Mouse (Mus musculus) layer of hippocampus, postnatal 25 days (tissue): ENCODE measurements around the gene Naalad2. TPM values are rescaled to one million over a fixed set of nuclear protein-coding genes. Genes with fewer than 3 reads are reported as not detected.
"Not testable (repeated sequence)": the region's sequence is repeated elsewhere in the genome, so short reads cannot be mapped to it uniquely, and the experiment has no call there.

Source experiments
- DNase-seq, 2 experiments: peaks; one replicate each; pipeline ENCODE4 v3.0.0; 2022; ENCODE audit warnings: mixed read lengths in 2 of 2, low spot score in 1 of 2; ENCODE audit errors: extremely low spot score in 1 of 2
- total RNA-seq, 2 experiments: library from RNA; stranded (reverse); gene quantifications; 2 replicates each; pipeline ENCODE4 v1.2.3; 2021

The Naalad2 gene
- under 1 TPM; 0.40 to 0.66 TPM for total RNA-seq

DNA sequence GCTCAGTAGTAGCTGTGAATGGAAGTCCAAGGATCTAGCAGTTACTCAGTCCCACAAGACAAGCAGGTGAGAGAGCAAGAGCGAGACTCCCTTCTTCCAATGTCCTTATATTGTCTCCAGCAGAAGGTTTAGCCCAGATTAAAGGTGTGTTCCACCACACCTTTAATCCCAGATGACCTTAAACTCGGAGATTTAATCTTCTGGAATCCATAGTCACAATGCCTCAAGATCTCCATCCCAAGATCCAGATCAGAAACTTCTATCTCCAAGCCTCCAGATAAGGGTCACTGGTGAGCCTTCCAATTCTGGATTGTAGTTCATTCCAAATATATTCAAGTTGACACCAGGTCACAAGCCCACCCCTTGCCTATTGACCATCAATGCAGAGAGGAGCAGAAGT lies at the start of gene Naalad2:
TSS of gene Naalad2 (minus strand) at position 101 of the 400 bp plus-strand sequence.
- DNase-seq = not testable (repeated sequence)

DNA sequence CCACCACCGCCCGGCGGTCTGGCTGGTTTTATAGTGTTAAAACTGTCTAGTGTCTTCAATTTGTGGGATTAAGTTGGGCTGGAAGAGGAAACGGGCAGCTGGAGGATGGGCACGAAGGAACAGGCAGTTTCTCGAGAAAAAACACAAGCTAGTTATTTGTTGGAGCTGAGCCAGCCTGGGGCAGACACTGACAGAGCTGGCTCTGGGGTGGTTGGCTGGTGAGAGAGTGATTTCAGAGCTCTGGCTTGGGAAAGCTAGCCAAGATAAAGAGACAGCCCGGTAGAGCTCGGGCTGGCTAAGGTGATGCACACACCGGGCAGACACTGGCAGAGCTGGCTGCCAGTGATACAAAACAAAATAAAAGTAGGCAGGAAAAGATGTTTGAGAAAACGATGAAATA lies 28.9 kb upstream of the Naalad2 start:
- DNase-seq = peak; percentile 6 to 8

DNA sequence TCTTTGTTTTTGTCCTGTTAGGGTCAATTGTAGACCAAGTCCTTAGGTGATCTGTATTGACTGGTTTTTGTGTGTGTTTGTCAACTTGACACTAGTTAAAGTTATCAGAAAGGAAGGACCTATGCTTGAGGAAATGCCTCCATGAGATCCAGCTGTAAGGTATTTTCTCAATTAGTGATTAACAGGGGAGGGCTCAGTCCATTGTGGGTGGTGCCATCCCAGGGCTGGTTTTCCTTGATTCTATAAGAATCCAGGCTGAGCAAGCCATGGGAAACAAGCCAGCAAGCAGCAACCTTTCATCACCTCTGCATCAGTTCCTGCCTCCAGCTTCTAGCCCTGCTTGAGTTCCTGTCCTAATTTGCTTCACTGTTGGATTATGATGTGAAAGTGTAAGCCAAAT lies 27.6 kb upstream of the Naalad2 start, which contains the start of gene Mbd3l2:
TSS of gene Mbd3l2 (plus strand) at position 301 of the 400 bp plus-strand sequence.
- no peak for DNase-seq

DNA sequence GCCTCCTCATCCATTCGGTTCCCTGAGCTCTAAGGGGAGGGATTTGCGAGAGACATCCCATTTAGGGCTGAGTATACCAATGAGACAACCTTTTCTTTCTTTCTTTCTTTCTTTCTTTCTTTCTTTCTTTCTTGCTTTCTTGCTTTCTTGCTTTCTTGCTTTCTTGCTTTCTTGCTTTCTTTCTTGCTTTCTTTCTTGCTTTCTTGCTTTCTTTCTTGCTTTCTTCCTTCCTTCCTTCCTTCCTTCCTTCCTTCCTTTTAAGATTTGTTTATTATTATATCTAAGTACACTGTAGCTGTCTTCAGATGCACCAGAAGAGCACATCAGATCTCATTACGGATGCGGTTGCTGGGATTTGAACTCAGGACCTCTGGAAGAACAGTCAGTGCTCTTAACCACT lies 9.6 kb upstream of the Naalad2 start:
- not testable (repeated sequence) for DNase-seq

DNA sequence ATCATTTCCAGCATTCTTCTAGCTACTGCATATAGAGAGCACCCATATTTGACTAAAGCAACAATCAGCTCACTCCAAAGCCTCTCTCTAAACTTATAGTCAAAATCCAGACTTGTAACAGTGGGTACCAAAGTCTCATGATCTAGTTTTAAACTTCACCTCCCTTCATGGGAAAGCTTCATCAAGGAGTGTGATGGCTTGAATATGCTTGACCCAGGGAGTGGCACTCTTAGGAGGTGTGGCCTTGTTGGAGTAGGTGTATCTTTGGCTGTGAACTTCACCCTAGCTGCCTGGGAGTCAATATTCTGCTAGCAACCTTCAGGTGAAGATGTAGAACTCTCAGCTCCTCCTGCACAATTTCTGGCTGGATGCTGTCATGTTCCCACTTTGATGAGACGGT lies 1.3 kb upstream of the Naalad2 start, which contains the start of gene Ubtfl1:
TSS of gene Ubtfl1 (plus strand) at position 301 of the 400 bp plus-strand sequence.
- DNase-seq = no peak

- no peak for DNase-seq
Observed at GRCm38 (mm10) chr9:18399629-18400028, 3.2 kb downstream of the Naalad2 start.

DNA sequence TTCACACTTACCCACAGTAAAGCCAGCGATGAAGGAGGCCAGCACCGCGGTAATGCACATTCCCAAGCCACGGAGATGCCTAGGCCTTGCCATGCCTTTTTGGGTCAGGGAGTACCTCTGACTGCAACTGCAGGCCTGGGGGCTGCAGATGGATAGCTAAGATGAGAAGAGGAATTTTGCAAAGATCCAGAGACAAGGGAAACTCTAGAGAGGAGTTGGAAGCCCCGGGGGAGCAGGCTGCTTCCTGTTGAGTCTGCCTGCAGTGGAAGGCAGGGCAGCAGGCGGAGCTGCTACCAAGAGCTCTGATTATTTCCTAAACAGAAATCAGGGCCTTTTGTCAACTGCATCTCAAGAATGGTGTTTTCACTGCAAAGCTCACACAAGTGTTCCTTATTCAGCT lies 17.0 kb downstream of the Naalad2 start:
- DNase-seq = no peak

DNA sequence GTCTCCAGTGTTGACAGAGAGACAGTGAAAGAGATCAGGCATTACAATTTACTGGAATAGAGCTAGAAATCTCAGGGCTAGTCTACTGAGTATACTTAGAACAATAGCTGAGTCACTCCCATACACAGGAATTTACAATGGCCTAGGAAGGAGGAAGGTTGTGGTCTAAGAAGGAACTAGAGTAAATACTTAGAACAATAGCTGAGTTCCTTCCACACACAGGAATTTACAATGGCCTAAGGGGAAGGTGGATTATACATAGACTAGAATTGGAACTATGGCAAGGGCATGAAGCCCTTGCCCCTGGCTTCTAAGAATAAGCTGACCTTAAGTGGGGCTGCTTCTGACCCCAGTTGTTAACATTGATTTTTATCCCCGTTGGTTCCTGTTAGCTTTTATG lies 29.8 kb downstream of the Naalad2 start:
- not testable (repeated sequence) for DNase-seq

DNA sequence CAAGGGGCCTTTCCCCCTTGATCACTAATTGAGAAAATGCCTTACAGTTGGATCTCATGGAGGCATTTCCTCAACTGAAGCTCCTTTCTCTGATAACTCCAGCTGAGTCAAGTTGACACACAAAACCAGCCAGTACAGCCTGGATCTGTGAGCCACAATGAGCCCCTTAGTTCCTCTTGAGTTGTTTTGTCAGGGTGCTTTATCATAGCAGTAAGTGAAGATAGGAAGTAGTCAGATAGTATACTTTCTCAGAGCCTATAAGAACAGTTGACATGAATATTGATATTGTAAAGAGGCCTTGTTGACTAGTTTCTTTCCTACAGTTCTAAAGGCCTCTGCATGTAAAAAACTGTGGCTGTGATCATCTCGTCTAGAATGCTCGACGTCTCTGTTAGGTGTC lies 82.8 kb downstream of the Naalad2 start:
- DNase-seq = no peak

DNA sequence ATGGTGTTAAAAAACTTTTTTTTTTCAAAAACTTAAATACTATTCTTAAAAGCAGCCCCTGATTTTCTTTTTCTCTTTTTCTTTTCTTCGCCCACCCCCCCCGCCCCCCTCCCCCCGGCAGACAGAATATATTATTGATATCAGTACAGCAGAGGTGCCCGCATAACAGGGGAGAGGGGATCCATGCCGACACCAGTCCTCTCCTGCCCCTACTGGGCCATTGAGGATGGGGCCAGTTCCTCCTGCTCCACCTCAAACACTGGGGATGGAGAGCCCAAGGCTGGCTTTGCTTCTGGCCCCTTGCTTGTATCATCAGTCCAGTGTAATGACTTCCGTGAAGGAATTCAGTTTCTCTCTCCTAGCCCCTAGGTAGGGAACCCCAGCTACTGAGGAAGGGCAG lies 104.5 kb downstream of the Naalad2 start:
- no peak for DNase-seq

DNA sequence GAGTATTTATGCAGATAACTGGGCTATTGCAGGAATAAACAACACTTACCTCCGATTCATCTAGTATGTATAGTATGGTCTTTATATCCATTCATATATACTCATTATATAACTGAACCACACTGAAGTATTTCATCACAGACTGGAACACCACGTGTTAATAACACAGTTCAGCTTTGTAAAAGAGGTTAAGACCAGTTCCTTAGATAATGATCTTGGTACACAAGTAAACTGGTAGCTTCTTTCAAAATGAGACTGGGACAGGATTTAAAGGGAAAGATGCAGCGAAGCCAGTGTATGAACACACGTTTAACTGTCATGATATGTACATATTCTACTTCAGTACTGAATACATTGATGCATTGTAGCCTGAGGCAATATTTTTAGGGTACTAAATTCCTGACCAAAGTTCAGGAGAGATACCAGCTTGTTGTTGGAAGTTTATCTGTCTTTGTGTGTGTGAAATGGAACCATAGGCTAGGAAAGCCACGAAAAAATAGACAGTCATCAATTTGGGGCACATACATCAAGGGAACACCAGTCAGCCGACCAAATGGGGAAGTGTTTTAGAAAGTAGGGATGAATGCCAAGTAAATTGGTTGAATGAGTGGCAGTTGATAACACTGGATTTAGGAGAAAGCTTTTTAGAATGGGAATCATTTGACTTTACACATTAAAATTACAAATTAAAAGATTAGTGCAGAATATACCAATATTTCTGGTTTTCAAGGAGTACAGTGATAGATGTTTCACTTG lies 109.6 kb downstream of the Naalad2 start:
- DNase-seq = no peak

GRCm38 (mm10) chr9:18292443-18292922 lies 110.3 kb downstream of the Naalad2 start:
- no peak for DNase-seq

GRCm38 (mm10) chr9:18291571-18292429 lies 111.0 kb downstream of the Naalad2 start, which contains the start of gene Chordc1:
Gene Chordc1, plus strand, starts transcription at chr9:18292125.
- peak; percentile 86 to 89 for DNase-seq

DNA sequence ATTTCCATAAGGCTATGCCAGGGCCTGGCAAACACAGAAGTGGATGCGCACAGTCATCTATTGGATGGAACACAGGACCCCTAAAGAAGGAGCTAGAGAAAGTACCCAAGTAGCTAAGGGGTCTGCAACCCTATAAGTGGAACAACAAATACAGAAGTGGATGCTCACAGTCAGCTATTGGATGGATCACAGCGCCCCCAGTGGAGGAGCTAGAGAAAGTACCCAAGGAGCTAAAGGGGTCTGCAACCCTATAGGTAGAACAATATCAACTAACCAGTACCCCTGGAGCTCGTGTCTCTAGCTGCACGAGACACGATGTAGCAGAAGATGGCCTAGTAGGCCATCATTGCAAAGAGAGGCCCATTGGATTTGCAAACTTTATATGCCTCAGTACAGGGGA lies 124.1 kb downstream of the Naalad2 start:
- DNase-seq = not testable (repeated sequence)

- DNase-seq = no peak
Observed at GRCm38 (mm10) chr9:18277497-18277896, 125.3 kb downstream of the Naalad2 start.

DNA sequence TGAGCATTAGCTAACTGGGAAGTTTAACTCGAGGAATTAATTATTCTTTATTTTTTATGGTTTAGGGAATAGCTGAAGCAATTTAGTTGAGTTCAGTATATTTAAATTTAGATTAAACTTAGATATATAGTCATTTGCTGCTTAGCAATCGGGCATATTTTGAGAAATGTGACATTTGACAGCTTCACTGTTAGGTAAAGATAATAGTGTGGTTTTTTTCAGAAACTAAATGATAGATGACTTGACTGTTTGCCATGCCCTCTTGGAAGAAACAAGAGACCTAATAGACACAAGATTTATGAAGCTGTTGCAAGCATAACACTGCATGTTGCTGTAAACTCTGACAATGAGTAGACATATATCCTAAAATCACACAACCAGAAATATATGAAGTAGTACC lies 126.0 kb downstream of the Naalad2 start:
- DNase-seq = no peak

DNA sequence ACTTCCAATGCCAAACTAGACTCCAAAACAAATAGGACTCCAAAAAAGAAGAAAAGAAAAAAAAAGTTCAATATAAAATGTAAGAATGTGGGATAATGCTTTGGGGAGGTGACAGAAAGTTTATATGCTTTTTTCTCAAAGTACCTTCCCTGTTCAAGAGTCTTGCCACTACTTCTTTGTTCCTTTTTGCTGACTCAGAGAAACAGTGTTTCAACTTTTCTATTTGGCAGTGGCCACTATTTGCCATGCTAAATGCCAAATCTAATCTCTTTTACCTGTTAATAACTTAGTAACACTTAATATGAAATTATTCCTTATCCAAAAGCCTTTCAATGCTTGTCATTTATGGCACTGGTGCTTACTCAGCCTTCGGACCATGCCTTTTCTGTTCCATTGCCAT lies 126.9 kb downstream of the Naalad2 start:
- no peak for DNase-seq
